Comparison of ENCODE assay signal across 8 mouse cellular contexts in genomic region chr16:44579421-44580024, GRCm38 (mm10). TPM values are rescaled to one million over a fixed set of nuclear protein-coding genes. Genes with fewer than 3 reads are reported as not detected.
DNase-seq lines count a peak whose midpoint lies in the region; ATAC-seq and TF ChIP-seq lines count a peak whose summit lies in the region.

No protein-coding gene starts in this region.

- H3K4me2 ChIP-seq in neural tube, embryonic 11.5 days (ENCODE audit: low read depth): no peak overlapping the region
- peak overlapping the region; percentile 3; the same call in 1 of the 2 replicates for H3K4me2 ChIP-seq in limb, embryonic 11.5 days (ENCODE audit: low read depth, severe bottlenecking)
- 0 out of 2 replicates have a peak overlapping the region, but pooled peaks have one; percentile 6 for H3K4me2 ChIP-seq in stomach, postnatal 0 days (replicated peaks; ENCODE audit: low read depth)

- no peaks in the 10 kb centered on the region for H3K9me3 ChIP-seq in neural tube, embryonic 11.5 days (ENCODE audit: control insufficient read depth, low read length)
- H3K9me3 ChIP-seq in limb, embryonic 11.5 days (ENCODE audit: control insufficient read depth, low read length): no peaks in the 10 kb centered on the region
- H3K9me3 ChIP-seq in stomach, postnatal 0 days (ENCODE audit: control insufficient read depth, low read length): no peaks in the 10 kb centered on the region

- no peak overlapping the region for H3K4me3 ChIP-seq in neural tube, embryonic 11.5 days (ENCODE audit: low read depth, low read length)
- 0 out of 2 replicates have a peak overlapping the region, but pooled peaks have one; percentile 2 for H3K4me3 ChIP-seq in limb, embryonic 11.5 days (ENCODE audit: low read depth, low read length)
- no peak overlapping the region for H3K4me3 ChIP-seq in stomach, postnatal 0 days (ENCODE audit: low read depth, low read length)

- H3K27me3 ChIP-seq in neural tube, embryonic 11.5 days (ENCODE audit: control insufficient read depth, insufficient read depth, low read length): no peaks in the 10 kb centered on the region
- H3K27me3 ChIP-seq in limb, embryonic 11.5 days (ENCODE audit: control insufficient read depth, insufficient read depth, low read length): no peaks in the 10 kb centered on the region
- no peaks in the 10 kb centered on the region for H3K27me3 ChIP-seq in stomach, postnatal 0 days (ENCODE audit: control insufficient read depth, insufficient read depth, low read length)

- no peak for TF ChIP-seq EP300 in stomach, postnatal 0 days (optimal IDR thresholded peaks at IDR 0.05)

- H3K9ac ChIP-seq in neural tube, embryonic 11.5 days (ENCODE audit: low read length): no peak overlapping the region
- no peak overlapping the region for H3K9ac ChIP-seq in limb, embryonic 11.5 days (ENCODE audit: low read length)
- H3K9ac ChIP-seq in stomach, postnatal 0 days (ENCODE audit: low read length): no peak overlapping the region

- ATAC-seq in neural tube, embryonic 11.5 days (ENCODE audit: insufficient read depth, low FRiP score, low TSS enrichment): peak; percentile 82
- ATAC-seq in limb, embryonic 11.5 days (ENCODE audit: insufficient number of reproducible peaks, low FRiP score, low TSS enrichment, low read depth): peak; percentile 80
- ATAC-seq in stomach, postnatal 0 days (ENCODE audit: low FRiP score, low TSS enrichment): no peak

- TF ChIP-seq CTCF in stomach, postnatal 0 days (IDR thresholded peaks at IDR 0.05; ENCODE audit: low read depth): no peak

- 17% methylated on average over 15 of the region's 15 CpGs for WGBS in neural tube, embryonic 11.5 days
- 12% methylated on average over 15 of the region's 15 CpGs for WGBS in limb, embryonic 11.5 days
- WGBS in stomach, postnatal 0 days: 31% methylated on average over 15 of the region's 15 CpGs

- no peaks in the 10 kb centered on the region for H3K36me3 ChIP-seq in neural tube, embryonic 11.5 days (ENCODE audit: control insufficient read depth, insufficient read depth, low read length)
- H3K36me3 ChIP-seq in limb, embryonic 11.5 days (ENCODE audit: control insufficient read depth, insufficient read depth, low read length): no peaks in the 10 kb centered on the region
- H3K36me3 ChIP-seq in stomach, postnatal 0 days (ENCODE audit: control insufficient read depth, insufficient read depth, low read length): no peaks in the 10 kb centered on the region

- DNase-seq in embryo, embryonic 10.5 days (ENCODE audit: low spot score): peak; percentile 46
- no peak for DNase-seq in embryo, embryonic 11 days
- DNase-seq in neural tube, embryonic 11.5 days (ENCODE audit: low spot score): peak; percentile 52
- DNase-seq in neural tube, embryonic 10.5 days (ENCODE audit: extremely low spot score, low spot score): no peak
- peak; percentile 59 for DNase-seq in limb, embryonic 11.5 days (ENCODE audit: low spot score)
- DNase-seq in stomach, postnatal 0 days (ENCODE audit: low spot score): no peak
- DNase-seq in spleen, postnatal 14 days (ENCODE audit: low spot score in 2 of 2): no peak
- no peak for DNase-seq in frontal cortex, postnatal 36 days (ENCODE audit: low spot score in 2 of 2)

- H3K27ac ChIP-seq in neural tube, embryonic 11.5 days (ENCODE audit: low read depth, low read length): peak overlapping the region; percentile 42; the same call in 1 of the 2 replicates
- peak overlapping the region; percentile 81 for H3K27ac ChIP-seq in limb, embryonic 11.5 days (replicated peaks; ENCODE audit: low read depth, low read length)
- no peak overlapping the region for H3K27ac ChIP-seq in stomach, postnatal 0 days (replicated peaks)

- H3K4me1 ChIP-seq in neural tube, embryonic 11.5 days (ENCODE audit: control insufficient read depth, insufficient read depth, low read length): no peaks in the 10 kb centered on the region
- peaks cover 5% of the 10 kb centered on the region; the same call in 1 of the 2 replicates for H3K4me1 ChIP-seq in limb, embryonic 11.5 days (ENCODE audit: control insufficient read depth, insufficient read depth, low read length)
- H3K4me1 ChIP-seq in stomach, postnatal 0 days (replicated peaks; ENCODE audit: control insufficient read depth, insufficient read depth): no peaks in the 10 kb centered on the region

RNA-seq across cellular contexts. Expression of gene Boc, which starts 20.8 kb away (rescaled TPM):
- 43.8 and 48.2 TPM in 2 replicates for polyA plus RNA-seq in neural tube, embryonic 11.5 days (2014; fragmentation: Nextera tagmentation; extraction: Ambion mirVana)
- polyA plus RNA-seq in limb, embryonic 11.5 days (2014; fragmentation: Nextera tagmentation; extraction: Ambion mirVana): 39.3 and 41.9 TPM in 2 replicates
- 5.9 and 6.1 TPM in 2 replicates for polyA plus RNA-seq in stomach, postnatal 0 days (2015; fragmentation: Nextera tagmentation; extraction: Ambion mirVana)

Comparison
In these comparisons a context has a peak if more than half of its experiments do, and no peak if none do; other contexts are left out.
1. DNase-seq: peak in embryo, embryonic 10.5 days (single experiment), neural tube, embryonic 11.5 days (single experiment) and limb, embryonic 11.5 days (single experiment); none in embryo, embryonic 11 days (single experiment), neural tube, embryonic 10.5 days (single experiment), stomach, postnatal 0 days (single experiment), spleen, postnatal 14 days (0 of 2) and frontal cortex, postnatal 36 days (0 of 2).